Mouse (Mus musculus) bone marrow macrophage, adult 2 months (primary cell): Measurements from ENCODE around the gene Cab39.

Experiments
- CTCF ChIP-seq: IDR thresholded peaks from 2 replicates; pipeline ENCODE4 v1.5.1; 2012; ENCODE audit warnings: low read depth, mild to moderate bottlenecking, low read length, moderate library complexity
- POLR2A ChIP-seq: IDR thresholded peaks from 2 replicates; pipeline ENCODE4 v1.6.1; 2012; ENCODE audit warnings: mild to moderate bottlenecking, low read depth, low read length, borderline replicate concordance

DNA sequence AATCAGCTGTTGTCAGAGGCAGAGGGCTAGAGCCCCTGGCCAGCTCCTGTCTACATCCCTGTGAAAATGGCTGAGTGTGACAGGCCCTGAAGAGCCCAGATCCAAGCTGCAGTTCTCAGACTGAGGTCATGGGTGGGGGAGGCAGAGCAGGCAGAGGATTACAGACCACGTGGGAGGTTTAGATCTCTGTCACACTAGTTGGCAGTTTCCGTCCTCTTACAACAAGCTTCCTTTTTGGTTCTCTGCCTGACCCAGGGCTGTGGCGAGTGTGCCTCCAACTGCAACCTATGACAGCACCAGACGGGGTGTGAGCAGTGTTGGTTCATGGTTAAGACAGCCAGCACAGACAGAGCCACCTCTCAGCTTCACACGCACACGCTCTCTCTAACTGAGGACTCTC, 41.7 kb upstream of the Cab39 start:
- TF ChIP-seq POLR2A (no peak), CTCF (no peak)
